Mouse (Mus musculus) kidney, postnatal 14 days (tissue): ENCODE results near the gene Clnk.

ENCODE experiments used
- DNase-seq: peaks from one replicate; pipeline ENCODE4 v3.0.0; 2022; ENCODE audit warnings: mixed read lengths

Gene Clnk

DNA sequence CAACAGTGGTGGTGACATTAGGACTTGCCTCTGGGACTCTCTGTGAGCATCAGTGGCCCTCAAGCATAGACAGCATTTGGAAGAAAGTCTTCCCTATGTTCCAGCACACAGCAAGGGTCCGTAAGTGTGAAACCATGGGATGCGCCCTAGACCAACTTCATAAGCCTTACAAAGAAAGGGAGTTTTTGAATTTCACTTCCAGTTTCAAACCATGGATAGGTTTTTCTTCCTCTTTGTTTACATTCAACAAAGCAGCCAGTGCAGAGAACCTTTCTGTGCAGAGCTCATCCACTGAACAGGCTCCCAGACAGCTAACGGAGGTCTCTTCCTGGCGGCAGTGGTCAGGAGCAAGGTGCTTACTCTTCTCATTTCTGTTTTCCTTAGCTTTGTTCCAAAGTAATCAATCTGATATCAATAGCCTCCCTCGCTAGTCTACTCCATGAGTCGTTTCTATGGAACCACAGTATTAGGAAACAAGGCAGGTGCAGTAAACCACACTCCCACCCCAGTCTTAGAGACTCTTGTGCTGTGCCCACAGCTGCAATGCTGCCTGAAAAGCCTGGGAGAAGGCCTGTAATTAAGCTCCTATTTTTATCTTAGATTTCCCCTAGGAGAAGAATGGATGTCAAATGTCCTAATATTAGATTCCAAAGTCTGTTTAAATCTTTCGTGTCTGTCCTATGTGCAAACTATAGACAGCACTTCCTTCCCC is 169.1 kb downstream of the Clnk start:
- no peak for DNase-seq

DNA sequence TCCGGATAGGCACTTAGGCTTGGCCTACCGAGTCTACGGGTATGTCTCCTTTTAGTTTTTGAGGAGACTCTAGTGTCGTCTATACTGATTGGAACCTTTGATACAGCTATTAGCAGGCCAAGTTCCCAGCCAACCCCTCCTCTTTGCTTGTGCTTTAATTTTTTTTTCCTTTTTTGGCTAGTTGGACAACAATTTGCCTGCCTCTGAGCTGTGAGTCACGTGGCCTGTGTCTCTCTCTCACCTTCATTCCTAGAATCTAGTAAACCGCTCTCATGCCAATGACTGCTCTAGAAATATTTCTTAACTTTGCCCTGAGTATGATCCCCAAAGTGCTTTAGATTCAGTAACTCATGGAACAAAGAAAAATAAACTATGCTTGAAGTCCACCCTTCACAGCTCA is 173.7 kb downstream of the Clnk start:
- DNase-seq, result no peak

DNA sequence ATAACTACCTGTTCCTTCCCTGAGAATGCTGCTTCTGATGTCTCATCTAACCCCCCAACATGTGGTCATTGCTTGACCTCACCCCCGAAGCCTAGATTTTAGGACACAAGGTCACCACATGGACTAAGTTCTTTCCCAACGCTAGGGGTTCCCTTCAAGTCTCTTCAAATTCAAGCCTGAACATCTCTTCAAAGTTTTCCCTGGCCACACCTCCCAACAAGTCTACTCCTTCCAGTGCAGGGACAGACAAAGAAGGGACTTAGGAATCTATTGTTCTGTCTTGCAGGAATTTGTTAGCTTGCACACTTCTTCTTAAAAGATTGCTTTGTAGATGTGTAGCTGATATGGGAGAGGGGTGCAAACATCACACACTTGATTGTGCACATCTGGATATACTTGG is 174.5 kb downstream of the Clnk start:
- DNase-seq, result no peak

DNA sequence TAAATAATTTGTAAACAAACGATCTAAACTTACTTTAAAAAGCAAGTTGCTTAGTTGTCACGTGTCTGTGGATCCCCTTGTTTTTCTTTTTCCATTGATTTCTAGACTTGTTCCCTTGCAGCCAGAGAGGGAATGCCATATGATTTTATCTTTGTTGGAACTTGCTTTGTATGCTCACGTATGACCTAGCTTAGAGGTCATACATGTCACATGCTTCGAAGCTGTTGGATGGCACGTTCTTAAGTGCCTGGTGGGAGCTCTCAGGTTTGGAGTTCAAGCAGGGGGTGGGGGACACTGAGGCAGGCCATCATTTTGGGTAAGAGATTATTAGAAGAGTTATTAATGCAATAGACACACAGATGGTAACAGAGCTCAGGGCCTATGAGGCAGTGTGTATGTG is 178.1 kb downstream of the Clnk start:
- no peak for DNase-seq

DNA sequence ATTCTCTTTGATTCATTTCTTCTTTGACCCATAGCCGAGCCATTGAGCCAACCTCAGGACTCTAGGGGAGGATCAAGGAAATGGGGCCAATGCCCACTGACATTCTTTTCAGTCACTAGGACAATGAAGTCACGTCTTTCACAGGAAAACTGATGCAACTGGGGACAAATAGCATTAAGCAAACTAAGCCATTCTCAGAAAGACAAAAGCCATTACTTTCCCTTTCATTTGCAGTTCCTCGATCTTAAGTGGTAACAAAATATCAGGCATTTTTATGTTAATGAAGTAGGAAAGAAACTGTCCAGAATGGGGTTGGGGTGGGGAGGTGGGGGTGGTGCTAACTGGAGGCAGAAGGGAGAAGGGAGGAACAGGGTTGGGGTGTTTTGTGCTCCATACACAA is 178.6 kb downstream of the Clnk start:
- no peak for DNase-seq

DNA sequence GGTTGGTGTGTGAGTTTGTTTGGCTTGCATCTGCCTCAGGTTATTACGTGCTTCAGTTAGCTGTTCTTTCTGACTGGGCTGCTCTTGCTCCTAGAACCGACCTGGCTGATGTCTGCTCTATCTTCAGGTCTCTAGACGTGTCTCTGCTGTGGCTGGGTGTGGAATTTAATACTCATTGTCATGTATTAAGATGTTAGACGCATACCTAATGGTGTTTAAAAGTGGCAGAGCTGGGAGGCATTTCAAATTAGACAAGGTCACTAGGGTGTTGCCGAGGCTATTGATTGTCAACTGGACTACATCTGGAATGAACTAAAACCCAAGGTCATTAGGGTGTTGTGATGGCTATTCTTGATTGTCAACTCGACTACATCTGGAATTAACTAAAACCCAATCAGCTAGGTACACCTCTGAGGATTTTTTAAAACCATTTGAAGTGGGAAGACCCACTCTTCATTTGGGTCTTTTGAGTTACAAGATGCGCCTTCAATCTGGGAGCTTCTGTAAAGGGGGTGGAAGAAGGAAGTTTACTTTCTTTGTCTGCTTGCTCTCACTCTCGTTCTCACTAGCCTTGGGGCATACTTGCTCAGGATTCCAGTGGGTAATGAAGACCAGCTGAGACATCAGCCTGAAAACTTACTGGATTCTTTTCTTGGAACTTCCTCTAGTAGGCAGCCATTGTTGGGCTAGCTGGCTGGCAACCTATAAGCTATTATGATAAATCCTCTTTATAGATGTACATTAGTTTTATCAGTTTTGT is 179.8 kb downstream of the Clnk start:
- DNase-seq, result no peak

DNA sequence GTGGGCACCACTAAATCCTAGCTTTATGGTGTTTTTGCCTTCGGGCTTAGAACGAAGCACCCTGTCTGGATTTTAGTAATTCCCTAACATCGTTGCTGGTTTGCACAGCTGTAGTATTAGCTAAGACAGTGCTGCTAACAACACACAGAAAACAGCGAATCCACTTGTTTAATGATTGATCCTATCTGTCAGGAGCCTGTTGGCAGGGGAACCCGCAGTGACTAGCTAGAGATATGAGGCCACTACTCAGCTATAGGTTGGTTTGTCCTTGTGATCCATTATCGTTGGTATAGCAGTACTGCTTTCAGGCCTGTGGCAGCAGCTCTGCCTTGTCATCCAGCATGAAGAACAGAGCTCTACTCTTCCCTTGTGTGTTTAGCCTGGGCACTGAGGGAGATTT is 183.8 kb downstream of the Clnk start:
- DNase-seq, result no peak

DNA sequence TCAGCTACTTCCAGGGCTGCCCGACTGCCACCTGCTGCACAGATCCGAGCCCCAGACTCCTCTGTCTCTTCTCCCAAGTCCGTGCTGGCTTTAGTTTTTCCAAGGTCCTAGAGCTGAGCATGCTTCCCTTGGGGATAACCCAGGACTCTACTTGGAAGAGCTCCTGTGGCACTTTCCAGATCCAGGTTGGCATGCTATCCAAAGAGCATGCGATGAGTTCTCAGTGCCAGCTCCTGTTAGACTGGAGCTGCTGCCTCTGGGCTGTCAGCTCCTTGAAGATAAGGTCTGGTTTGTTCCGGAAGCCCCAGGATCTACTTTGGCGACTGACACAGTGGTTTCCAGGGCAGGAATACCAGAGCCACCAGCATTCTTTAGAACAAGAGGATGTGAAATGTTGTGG is 187.4 kb downstream of the Clnk start:
- no peak for DNase-seq

DNA sequence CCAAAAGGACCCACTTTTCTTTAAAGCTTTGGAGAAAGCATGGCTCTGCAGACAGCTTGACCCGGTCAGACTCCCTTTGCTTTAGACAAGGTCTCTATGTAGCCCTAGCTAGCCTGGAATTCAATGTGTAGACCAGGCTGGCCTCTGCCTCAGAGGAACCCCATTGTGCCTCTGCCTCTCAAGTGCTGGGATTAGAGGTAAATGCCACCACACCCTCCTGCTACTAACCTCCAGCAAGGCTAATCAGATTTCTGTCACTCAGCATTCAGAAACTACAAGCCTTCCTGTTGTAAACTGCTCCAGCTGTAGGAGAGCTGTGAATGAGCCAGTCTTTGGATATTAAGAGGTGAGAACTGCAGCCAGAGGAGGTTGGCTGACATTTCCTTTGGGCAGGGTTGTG is 188.9 kb downstream of the Clnk start:
- no peak for DNase-seq

DNA sequence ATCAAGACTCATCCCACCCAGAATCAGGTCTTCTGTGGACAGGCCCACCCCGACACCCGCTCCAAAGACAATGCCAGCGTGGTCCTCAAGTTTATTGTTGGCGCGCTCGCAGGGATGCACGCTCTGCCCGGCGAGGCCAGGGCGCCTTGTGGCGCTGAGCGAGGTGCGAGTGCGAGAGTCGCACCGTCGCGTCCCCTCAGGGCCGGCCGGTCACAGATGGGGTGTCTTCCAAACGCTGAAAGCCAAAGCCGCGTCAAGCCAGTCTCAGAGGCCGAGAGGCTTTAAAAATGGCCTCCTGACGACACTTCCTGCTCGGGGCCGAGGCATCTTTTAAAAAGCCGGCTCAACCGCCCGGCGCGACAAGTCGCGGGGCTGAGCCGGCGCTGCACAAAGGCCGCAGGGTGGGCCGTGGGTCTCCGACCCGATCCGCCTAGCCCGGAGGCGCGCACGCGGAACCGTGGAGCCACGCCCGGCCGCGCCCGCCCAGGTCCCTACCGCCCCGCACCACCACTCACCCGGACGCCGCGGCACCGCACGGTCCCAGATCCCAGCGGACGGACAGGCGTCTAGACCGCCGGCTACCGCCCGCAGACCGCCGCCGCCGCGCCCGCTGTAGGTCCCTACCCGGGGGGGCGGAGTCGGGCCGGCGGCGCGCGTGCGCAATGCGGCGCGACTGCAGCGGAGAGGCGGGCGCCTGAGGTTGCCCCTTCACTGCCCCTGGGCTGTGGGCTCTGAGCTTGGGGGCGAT is 192.3 kb downstream of the Clnk start, which contains the start of gene Zfp518b:
Zfp518b (minus strand) TSS at position 663 of the 748 bp plus-strand sequence.
- peak; percentile 87 for DNase-seq

DNA sequence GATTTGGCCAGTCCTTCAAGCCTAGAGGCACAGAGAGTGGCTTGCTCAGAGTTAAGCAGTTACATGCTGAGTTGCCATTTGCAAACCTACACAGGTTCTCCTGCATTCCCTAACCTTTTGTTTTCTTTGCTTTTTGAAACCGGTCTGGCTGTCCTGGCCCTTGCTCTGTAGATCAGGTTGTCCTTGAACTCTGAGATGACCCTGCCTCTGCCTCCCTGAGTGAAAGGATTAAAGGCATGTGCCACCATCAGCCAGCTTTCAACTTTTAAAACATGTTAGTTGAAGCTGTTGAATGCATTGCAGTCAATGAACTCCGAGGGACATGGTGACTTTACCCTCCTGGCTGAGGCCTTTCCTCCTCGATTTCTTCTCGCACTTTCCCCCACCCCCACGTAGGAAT is 217.8 kb downstream of the Clnk start:
- no peak for DNase-seq
